Mouse (Mus musculus) cerebellum, adult 9-11 months (tissue): Measurements from ENCODE around the gene Duox2.
"Not testable (repeated sequence)": the region's sequence is repeated elsewhere in the genome, so short reads cannot be mapped to it uniquely, and the experiment has no call there.

Experiments
- DNase-seq: peaks from one replicate; pipeline ENCODE4 v3.0.0; 2022

Gene Duox2

DNA sequence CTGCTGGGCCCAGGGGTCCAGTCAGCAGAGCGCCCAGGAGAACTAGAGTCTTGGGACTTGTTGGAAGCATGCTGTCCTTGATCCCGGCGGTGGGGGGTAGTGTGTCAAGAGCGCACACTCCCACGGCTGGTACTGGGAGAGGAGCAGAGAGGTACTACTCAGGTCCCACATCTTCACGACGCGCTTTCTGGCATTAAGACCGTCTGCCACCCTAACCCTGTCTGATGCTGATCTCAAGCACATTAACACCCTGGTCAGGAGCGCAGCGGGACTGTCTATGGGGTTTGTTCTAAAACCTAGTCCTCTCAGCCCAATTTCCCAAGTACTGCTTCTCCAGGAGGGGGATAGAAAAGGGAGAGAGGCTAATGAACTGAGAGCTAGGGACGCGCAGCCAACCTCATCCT lies at the start of gene Duox2:
Duox2 (minus strand) TSS at position 354 of the 404 bp plus-strand sequence.
- no peak for DNase-seq

DNA sequence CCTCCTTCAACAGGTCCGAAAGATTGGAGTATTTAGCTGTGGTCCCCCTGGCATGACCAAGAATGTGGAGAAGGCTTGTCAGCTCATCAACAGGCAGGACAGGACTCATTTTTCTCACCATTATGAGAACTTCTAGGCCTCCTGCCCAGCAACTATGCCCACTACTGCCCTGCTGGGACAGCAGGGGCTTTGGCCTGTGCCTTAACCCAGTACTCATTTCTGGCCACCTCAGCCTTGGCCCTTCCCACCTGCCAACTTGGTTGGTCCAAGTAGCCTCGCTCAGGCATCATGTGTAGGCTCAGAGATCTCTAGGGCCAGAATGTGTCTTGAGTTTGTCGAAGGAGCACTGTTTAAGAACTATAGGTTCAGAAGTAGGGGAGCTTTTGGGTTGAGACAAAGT lies 49.0 kb upstream of the Duox2 start:
- DNase-seq: peak; percentile 54

DNA sequence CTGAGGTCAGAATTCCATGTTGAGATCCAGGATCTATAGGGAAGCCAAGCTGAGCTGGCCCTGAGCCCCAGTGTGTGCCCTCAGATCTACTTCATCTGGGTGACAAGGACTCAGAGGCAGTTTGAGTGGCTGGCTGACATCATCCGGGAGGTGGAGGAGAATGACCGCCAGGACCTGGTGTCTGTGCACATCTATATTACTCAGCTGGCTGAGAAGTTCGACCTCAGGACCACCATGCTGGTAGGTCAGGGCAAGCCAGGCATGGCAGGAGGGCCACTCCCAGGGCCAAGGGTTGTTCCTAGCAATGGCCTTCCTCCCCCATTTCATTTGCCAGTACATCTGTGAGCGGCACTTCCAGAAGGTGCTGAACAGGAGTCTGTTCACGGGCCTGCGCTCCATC lies 47.9 kb upstream of the Duox2 start:
- DNase-seq: peak; percentile 54

DNA sequence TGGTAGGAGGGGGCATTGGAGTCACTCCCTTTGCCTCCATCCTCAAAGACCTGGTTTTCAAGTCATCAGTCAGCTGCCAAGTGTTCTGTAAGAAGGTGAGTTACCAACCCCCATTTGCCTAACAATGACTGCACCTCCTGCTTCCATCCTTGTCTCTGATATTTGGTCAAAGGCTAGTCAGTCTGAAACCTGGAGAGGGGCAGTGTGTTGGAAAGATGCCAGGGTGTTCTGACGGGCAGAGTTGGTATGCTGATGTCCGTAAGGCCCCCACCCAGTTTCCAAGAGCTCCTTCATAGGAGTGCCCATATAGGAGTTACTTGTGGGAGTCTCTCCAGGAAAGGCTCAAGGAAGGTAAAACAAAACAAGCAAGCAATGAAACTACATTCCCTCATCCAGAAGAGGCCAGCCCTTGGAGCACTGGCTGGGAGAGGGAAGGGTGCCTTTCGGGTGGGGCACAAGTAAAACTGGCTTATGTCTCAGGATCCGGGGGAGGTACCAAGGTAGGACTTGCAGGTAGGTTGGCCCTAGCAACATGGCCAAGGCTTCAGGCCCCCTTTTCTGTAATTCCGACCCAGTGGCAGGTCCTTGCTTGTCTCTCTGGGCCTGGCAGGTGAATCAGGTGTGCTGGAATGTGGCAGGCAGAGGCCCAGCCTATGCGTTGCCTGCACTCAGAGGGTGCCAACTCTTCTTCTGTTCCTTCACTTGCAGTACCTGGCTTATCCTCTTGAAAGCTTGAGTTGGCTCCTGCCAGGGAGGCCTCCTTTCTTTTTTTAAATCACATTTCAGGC lies 47.1 kb upstream of the Duox2 start:
- DNase-seq: peak; percentile 65

DNA sequence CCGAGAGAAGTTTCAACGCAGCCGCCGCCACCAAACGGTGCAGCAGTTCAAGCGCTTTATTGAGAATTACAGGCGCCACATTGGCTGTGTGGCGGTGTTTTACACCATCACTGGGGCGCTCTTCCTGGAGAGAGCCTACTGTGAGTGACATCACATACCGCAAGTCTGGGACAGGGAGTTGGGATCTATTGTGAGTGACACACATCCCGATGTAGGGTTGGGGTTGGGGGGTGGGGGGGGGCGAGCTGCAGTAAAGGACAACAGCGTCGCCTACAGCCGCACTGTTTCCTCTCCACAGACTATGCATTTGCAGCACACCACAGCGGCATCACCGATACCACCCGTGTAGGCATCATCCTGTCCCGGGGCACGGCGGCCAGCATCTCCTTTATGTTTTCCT lies 39.0 kb upstream of the Duox2 start:
- no peak for DNase-seq

DNA sequence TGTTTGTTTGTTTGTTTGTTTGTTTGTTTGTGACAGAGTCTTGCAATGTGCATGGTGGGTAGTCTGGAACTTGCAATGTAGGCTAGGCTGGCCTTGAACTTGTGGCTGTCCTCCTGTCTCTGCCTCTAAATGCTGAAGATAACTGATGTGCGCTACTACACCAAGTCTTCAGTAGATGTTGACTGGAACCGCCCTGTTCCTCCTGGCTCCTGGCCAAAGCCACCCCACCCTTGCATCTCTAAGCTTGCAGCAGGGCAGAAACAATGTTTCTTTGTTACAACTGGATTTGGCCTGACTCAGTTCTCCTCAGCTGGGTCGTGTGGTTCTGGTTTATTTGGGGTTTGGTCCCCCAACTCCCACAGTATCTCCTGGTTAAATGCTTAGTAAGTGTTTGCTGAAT lies 35.9 kb upstream of the Duox2 start:
- no peak for DNase-seq

DNA sequence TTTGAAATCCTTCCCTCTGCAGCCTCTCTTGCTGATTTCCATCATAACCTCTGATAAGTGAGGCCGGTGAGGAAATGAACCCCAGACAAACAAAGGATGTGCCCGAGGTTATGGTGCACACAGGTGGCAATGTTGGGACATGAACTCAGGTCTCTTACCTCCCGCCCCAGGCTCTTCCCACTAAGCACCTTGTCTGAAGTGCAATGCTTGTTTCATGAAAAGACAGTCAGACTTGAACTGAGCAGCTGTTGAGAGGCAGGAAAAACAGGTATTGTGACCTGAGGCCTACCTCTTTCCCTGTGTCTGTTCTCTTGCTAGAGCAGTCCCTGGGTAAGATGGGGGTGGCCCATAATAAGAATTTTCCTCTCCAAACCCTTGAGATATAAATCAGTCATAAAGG lies 34.0 kb upstream of the Duox2 start:
- no peak for DNase-seq

DNA sequence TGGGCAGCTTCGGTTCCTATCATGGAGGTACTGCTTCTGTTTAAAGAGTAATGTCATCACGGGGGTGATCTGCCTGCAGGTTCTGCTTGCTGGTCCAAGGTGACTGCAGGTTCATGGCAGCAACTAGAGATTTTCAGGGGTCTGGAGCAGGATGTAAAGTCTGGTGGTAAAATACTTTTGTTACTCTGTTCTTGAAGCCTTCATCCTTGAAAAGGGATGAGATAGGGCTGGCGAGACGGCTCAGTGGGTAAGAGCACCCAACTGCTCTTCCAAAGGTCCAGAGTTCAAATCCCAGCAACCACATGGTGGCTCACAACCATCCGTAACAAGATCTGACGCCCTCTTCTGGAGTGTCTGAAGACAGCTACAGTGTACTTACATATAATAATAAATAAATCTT lies 32.1 kb upstream of the Duox2 start:
- DNase-seq: not testable (repeated sequence)

DNA sequence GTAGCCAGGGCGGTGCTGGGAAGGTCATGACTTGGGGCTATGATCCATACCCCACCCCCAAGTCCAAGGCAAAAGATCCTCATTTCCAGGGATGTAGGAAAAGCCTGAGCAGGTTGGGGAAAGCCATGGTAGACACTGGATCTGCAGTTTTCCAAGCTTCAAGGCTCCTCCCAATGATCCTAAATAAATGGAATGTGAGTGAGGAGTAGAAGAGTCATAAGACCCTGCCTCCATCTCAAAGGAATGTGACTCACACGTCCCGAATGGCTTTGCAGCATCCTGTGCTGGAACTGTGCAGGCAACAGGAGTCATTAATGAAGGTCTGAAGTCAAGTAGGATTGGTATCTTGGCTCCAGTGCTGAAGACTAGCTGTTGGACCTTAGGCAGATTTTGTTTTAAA lies 29.7 kb upstream of the Duox2 start:
- no peak for DNase-seq

DNA sequence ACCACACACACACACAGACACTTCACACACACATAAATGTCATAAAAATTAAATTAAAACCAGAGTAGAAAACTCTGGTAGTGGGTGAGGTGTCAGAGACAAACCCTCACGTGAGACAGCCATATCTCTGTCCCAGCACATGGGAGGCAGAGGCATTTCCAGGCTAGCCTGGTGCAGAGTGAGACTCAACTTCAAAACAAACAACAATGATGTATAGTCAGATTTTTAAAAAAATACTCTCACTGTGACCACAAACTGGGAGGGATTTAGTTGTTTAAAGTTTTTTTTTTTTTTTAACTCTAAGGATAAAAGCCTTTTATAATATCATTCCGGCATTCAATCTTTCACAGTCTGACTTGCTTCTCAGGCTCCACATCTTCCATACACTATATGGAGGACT lies 27.1 kb upstream of the Duox2 start:
- no peak for DNase-seq

DNA sequence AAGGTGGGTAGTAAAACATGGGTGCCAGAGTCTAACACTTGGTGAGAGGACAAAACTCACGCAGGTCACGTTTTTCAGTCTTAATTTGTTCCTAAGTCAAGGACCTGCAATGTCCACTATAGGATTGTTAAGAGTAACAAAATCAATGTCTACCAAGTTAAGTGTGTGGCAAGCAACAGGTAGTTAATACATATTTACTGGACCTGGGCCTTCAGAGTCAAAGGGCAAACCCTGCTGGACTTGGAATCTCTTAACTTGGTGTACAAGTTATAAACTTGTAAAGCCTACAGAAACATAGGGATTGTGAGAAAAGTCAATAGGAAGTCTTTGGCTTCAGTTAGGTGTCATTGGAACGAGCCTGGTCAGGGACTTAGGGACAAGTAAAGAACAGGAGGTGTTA lies 26.3 kb upstream of the Duox2 start:
- DNase-seq: no peak

DNA sequence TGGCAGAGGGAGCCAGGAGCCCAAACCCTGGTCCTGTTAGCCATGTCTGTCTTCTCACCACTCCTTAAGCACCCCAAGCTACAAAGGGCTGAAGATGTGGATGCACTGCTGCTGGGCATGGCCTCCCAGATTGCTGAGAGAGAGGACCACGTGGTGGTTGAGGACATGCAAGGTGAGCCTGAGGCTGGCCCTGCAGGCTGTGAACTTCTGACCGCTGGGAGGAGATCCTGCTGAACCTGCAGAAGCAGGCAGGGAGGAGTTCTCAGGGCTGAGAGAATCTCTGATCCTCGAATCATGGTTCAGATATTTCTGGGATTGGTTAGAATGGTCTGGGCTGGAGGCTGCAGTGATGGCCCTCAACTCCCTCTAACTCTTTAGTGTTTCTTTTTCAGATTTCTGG lies 25.7 kb upstream of the Duox2 start:
- no peak for DNase-seq

DNA sequence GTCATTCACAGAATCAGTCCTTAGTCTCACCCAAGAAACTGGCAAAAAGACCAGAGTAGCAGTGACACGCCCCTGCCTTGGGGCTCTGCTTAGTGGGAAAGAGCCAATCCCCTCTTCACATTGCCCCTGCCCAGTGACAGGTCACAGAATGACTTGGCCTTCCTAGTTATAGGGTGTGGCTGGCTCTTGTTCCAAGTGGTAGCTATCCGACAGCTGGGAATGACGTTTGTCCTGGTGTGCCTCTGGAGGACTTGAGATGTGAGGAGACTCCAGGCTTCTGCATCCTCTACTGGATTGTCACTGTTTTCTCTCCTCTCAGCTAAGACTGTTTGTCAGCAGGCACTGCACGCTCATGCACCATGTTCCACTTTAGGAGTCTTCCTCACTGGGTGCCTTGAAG lies 19.1 kb upstream of the Duox2 start:
- DNase-seq: no peak

DNA sequence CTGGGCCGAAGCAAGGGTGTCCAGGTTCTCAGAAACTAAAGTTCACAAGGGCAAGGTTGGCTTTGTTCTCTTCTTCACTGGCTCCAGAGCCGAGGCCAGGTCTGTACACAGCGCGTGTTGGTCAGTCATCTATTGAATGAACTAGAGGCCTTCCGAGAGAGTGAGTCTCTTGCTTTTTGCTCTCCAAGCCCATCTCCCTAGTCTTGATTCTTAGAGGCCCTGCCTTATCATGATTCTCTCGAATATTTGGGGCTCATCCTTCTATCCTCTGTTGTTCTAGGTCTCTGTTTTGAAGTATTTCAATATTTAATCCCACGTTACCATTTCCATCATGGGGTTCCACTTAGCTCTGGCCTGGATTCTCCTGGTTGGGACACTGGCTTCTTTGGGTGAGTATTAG lies 17.1 kb upstream of the Duox2 start, which contains the start of gene Duox1:
Duox1 (plus strand) TSS at position 301 of the 400 bp plus-strand sequence.
- no peak for DNase-seq

DNA sequence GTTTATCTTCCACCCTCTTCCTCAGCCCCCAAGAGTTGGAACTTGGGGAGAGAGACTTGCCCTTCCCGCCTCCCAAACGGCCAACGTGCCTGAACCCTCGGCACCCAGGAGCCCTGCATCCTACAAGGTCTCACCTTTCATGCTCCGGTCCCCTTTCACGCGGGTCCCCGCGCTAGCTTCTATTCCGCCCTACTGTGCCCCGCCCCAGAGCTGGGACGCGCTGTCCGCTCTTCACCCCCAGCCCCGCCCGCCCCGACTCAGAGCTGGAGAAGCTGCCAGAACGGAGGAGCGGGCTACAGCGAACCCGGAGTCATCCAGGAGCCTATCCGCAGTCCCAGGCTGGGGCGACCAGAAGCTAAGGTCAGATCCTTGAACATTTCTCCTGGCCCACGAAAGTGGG lies 15.3 kb upstream of the Duox2 start, which contains the start of gene Duoxa1:
Duoxa1 (minus strand) TSS at position 195 of the 400 bp plus-strand sequence.
- DNase-seq: no peak

DNA sequence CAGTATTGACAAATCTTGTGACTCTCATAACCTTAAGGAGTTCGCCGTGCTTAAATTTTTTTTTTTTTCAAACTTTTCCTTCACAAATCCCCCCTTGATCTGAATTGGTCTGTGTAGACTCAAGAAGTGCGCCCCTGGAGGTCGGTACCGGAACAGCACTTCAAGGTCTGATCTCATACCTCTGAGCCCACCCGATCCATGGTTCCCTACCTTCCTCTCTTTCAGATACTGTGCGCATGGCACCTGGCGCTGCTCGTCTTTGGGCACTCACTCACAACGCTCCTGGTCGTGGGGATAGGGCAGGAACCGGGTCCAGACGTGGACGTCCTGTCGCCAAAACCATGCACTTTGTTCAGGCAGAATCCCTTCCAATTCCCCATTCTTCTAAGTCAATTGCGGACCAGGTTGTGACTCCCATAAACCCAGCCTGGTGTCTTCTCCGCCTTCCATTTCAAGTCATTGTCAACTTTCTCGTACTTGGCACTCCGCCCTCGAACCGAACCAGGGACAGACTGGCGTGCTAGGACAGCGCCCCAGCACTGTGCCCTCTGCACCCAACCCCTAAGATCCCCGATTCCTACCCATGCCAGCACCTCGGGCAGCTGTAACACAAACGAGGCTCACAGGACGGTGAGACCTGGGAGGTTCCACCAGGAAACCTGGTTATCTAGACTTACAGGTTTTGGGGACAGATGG lies 14.6 kb upstream of the Duox2 start:
- DNase-seq: peak; percentile 32

DNA sequence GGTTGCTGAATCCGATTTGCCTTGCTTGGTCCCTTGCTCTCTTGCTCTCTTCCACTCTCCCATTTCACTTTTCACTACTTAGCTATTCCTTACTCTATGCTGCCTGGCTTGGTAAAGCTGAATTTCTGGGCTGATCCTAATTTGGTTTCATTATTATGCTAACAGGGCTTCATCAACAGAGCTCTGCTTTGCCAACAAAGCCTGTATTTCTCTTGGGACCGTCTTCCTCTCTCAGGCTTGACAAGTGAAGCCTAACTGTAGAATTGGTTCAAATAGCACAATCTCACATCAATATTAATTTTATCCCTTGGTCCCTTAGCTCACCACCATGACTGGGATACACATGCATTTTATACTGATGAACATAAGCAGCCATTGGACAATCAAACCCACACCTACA lies 13.3 kb upstream of the Duox2 start:
- DNase-seq: no peak

DNA sequence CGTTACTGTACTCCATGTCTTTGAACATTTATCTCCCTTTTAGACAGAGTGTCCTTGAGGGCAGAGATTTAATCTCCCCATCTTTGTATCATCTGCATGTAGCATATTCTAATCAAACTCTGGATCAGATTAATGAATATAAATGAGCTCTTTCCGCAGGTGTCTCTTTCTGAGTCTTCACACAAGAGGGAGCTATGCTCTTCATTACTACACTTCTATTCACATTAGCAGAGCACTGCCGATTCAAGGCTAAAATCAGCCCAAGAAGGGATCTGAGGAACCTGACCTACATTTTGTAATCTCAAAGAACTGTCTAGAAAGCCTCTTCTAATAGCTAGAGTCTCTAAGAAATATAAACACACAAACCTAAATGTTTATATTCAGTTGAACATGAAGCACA lies 11.4 kb upstream of the Duox2 start:
- DNase-seq: no peak

DNA sequence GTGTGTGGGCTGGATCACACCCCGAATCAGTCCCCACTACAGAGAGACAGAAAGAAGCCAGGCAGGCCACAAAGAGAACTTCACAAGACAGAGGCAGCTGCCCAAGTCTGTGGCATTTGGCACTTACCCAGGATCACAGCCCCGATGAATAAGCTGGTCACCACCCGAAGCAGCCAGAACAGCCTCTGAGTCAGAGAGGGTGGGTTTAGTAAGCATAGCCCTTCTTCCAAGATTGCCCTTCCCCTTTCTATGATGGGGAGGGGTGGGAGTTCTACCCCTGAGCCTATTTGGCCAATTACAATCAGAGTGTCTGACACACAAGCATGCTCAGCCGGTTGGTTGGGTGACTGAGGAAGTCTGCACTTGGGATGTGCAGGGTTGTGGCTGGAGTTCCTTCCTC lies 7.9 kb upstream of the Duox2 start:
- DNase-seq: no peak

DNA sequence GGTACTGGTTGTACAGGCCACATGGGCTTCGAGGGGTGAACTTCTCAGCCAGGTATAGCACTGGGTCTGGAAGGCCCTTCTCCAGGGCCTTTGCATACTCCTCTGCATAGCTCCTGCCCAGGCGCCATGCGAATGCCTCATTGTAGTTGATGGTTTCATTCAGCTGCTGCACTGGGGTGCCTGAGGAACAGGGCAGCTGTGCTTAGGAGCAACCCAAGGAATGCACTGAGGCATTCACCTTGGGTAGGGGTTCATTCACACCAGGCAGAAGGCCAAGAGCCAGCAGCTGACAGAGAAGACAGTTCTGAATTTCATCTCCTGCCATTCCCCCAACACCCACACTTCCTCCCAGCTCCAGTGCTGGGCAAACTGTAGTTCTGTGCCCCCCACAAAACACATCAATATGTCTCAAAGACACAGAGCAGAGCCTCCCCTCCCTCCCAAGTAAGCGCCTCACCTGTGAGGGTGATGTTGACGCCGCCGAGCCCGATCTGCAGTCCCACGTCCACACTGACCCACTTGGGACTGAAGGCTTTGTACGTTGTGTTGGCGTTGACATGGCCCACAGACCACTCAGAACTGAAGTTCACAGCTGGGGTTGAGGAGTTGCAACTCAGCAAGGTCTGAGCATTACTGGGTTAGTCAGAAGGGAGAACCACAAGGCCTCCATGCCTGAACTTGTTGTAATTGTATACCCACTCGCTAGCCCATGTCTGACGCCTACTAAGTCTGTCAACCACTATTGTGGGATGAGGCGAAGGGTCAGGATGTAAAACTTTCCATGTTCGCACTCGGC lies 7.0 kb upstream of the Duox2 start:
- no peak for DNase-seq

DNA sequence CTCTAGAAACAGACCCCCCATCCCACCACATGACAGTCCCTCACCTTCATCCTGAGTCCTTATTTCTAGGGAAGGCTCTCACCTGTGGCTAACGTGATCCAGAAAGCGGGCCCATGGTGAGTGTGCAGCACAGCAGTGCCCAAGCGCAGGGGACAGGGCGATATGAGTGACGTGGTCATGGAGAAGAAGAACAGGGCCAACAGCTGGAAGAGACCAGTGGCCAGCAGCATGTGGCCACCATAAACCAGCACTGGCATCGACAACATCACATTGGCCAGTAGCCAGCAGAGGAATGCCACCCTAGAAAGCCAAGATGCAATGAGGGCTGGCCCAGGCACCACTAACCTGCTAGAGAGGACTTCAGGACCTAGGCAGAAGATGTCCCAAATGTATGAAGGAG lies 6.3 kb upstream of the Duox2 start:
- DNase-seq: no peak

DNA sequence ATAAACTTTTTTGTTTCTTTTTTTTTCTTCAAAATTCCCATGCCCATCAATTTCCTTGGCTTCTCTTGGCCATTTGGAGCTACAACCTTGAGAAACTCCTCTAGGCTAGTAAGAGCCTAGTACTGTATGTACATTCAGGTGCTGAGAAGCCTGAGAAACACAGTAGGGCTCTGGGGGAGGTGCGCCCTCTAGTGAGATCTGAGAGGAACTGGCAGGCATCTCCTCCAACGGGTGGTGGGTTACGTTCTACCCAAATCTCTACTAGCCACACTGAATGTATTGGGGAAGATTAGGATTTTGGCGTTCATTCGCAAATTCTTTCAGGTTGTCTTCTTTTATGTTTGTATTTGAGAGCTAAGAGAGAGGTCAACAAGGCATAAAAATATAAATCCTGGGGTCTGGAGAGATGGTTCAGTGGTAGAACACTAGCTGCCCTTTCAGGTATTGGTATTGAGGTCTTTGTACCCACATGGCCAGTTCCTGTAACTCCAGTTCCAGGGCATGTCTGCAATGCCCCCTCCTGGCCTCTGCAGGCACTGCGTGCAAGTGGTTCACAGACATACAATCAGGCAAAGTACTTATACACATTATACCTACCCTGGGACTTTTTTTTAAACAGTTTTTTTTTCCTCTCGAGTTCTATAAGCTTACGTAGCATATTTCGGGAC lies 4.5 kb upstream of the Duox2 start:
- peak; percentile 50 for DNase-seq

DNA sequence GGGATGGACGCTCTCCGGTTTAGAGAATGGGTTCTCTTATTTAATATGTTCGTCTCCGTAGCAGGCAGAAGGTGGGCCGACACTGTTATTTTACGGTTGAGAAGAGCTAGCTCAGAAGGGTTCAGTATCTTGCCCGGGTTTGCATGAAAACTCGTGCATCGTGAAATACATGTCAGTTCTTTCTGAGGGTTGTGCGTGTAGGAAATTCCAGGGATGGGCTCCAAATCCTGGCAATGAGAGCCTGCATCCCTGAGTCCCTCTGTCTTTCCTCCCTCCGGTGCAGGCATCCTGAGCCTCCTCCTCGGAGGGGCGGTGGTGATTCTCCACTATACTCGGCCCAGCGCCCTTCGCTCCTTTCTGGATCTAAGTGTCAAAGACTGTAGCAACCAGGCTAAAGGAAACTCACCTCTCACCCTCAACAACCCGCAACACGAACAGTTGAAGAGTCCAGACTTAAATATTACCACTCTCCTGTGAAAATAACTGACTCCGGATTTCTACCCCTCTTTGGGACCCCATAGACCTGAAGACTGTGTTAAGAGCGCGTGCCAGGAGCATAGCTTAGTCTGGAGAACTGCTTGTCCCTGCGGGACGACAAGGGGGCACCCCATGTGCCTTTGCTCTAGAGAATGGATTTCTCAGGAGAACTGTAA lies 3.8 kb upstream of the Duox2 start:
- no peak for DNase-seq
